Mouse (Mus musculus) lung, adult 2 months (tissue): ENCODE results near the gene Rph3al.

Experiments
- CTCF ChIP-seq: fragments of 200-500 bp; IDR thresholded peaks from 2 replicates; pipeline ENCODE4 v1.5.1; 2011; ENCODE audit warnings: mild to moderate bottlenecking, low read length, control low read depth; ENCODE audit not compliant: insufficient read depth
- POLR2A ChIP-seq: fragments of 200-500 bp; IDR thresholded peaks from 2 replicates; pipeline ENCODE4 v1.6.1; 2011; ENCODE audit warnings: low read depth, mild to moderate bottlenecking, control low read depth, low read length, borderline replicate concordance; ENCODE audit errors: extremely low read depth

DNA sequence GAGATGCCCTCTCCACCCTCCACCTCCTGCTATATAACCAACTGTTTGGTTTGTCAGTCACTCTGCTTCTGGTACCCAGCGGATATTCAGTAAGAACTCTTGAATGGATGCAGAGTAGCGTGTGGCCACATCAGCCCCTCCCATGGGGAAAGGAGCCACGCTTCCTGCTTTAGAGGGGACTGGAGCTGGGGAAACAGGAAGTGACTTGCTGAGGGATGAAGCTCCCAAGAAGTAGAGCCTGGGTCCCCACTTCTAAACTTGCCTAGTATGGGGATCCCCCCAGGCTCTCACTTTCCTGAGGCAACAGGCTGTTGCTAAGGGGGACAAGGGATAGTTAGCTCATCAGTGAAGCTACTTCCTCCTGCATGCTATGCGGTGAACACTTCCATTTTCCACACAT lies 30.8 kb downstream of the Rph3al start:
- no peak for TF ChIP-seq CTCF
- no peak for TF ChIP-seq POLR2A
